Mouse (Mus musculus) C2C12 (cell line): ENCODE measurements around the gene Myh7b.

Experiments used
- CTCF ChIP-seq: IDR thresholded peaks from one replicate; pipeline ENCODE4 v1.5.1; 2011; ENCODE audit not compliant: control insufficient read depth, insufficient read depth, insufficient read length
- FOSL1 ChIP-seq: IDR thresholded peaks from one replicate; pipeline ENCODE4 v1.8.0; 2011; ENCODE audit warnings: mild to moderate bottlenecking, low read length; ENCODE audit not compliant: poor library complexity, insufficient read depth, severe bottlenecking
- USF1 ChIP-seq: IDR thresholded peaks from one replicate; pipeline ENCODE4 v1.6.1; 2011; ENCODE audit warnings: low read depth, mild to moderate bottlenecking, control low read depth, moderate library complexity

GRCm38 (mm10) chr2:155681194-155681593 is 70.2 kb downstream of the Myh7b start:
- TF ChIP-seq CTCF (no peak), USF1 (no peak), FOSL1 (no peak)
